Mouse (Mus musculus): Measurements from ENCODE around the gene Siglece. TPM values are rescaled to one million over a fixed set of nuclear protein-coding genes. Genes with fewer than 3 reads are reported as not detected.

The Siglece gene
- polyA plus RNA-seq, 1 experiment = 3.8 TPM

- Histone ChIP-seq H3K36me3 (ENCODE audit: control insufficient read depth, insufficient read depth, low read length) (no peaks in the 10 kb centered on the region), H3K4me1 (ENCODE audit: control insufficient read depth, insufficient read depth, low read length) (no peaks in the 10 kb centered on the region), H3K27ac (ENCODE audit: insufficient read depth, low read depth, low read length) (no peak within 1 kb of the TSS), H3K27me3 (replicated peaks; ENCODE audit: control insufficient read depth, insufficient read depth, low read length) (no peaks in the 10 kb centered on the region), H3K4me3 (ENCODE audit: insufficient read depth, low read depth, low read length) (no peak within 1 kb of the TSS)
- TF ChIP-seq POLR2A (IDR thresholded peaks at IDR 0.05; ENCODE audit: low read depth, low read length) (no peak), CTCF (conservative IDR thresholded peaks at IDR 0.05; ENCODE audit: insufficient read depth, insufficient read length, low read depth, low read length) (no peak)
- DNase-seq = no peak
- 43% methylated on average over 6 of the region's 6 CpGs for WGBS
Measured at GRCm38 (mm10) chr7:43634500-43634899, 25.5 kb downstream of the Siglece start, which contains the start of gene Ceacam18. Gene Ceacam18 (plus strand): TSS chr7:43634707.

- H3K27ac ChIP-seq (ENCODE audit: insufficient read depth, low read depth, low read length) = no peak overlapping the region
- no peak for DNase-seq
- no peak overlapping the region for H3K4me3 ChIP-seq (ENCODE audit: insufficient read depth, low read depth, low read length)
- no peaks in the 10 kb centered on the region for H3K4me1 ChIP-seq (ENCODE audit: control insufficient read depth, insufficient read depth, low read length)
- TF ChIP-seq POLR2A (IDR thresholded peaks at IDR 0.05; ENCODE audit: low read depth, low read length) (no peak), CTCF (conservative IDR thresholded peaks at IDR 0.05; ENCODE audit: insufficient read depth, insufficient read length, low read depth, low read length) (no peak)
- no peaks in the 10 kb centered on the region for H3K27me3 ChIP-seq (replicated peaks; ENCODE audit: control insufficient read depth, insufficient read depth, low read length)
- WGBS = 36% methylated on average over 4 of the region's 4 CpGs
- H3K36me3 ChIP-seq (ENCODE audit: control insufficient read depth, insufficient read depth, low read length) = no peaks in the 10 kb centered on the region
Measured at GRCm38 (mm10) chr7:43633940-43634339, 26.0 kb downstream of the Siglece start.

- no peak overlapping the region for H3K4me3 ChIP-seq (ENCODE audit: insufficient read depth, low read depth, low read length)
- DNase-seq = no peak
- no peaks in the 10 kb centered on the region for H3K36me3 ChIP-seq (ENCODE audit: control insufficient read depth, insufficient read depth, low read length)
- TF ChIP-seq POLR2A (IDR thresholded peaks at IDR 0.05; ENCODE audit: low read depth, low read length) = no peak
- no peak for TF ChIP-seq CTCF (conservative IDR thresholded peaks at IDR 0.05; ENCODE audit: insufficient read depth, insufficient read length, low read depth, low read length)
- no peak overlapping the region for H3K27ac ChIP-seq (ENCODE audit: insufficient read depth, low read depth, low read length)
- H3K27me3 ChIP-seq (replicated peaks; ENCODE audit: control insufficient read depth, insufficient read depth, low read length) = no peaks in the 10 kb centered on the region
- WGBS = 64% methylated on average over 8 of the region's 8 CpGs
- no peaks in the 10 kb centered on the region for H3K4me1 ChIP-seq (ENCODE audit: control insufficient read depth, insufficient read depth, low read length)
Measured at GRCm38 (mm10) chr7:43625794-43626422, 34.1 kb downstream of the Siglece start.

GRCm38 (mm10) chr7:43625065-43625464 lies 34.9 kb downstream of the Siglece start:
- TF ChIP-seq CTCF (conservative IDR thresholded peaks at IDR 0.05; ENCODE audit: insufficient read depth, insufficient read length, low read depth, low read length) = no peak
- no peak for TF ChIP-seq POLR2A (IDR thresholded peaks at IDR 0.05; ENCODE audit: low read depth, low read length)
- H3K27me3 ChIP-seq (replicated peaks; ENCODE audit: control insufficient read depth, insufficient read depth, low read length) = no peaks in the 10 kb centered on the region
- WGBS = 72% methylated on average over 3 of the region's 3 CpGs
- no peaks in the 10 kb centered on the region for H3K4me1 ChIP-seq (ENCODE audit: control insufficient read depth, insufficient read depth, low read length)
- no peak for DNase-seq
- no peak overlapping the region for H3K27ac ChIP-seq (ENCODE audit: insufficient read depth, low read depth, low read length)
- H3K36me3 ChIP-seq (ENCODE audit: control insufficient read depth, insufficient read depth, low read length) = no peaks in the 10 kb centered on the region
- no peak overlapping the region for H3K4me3 ChIP-seq (ENCODE audit: insufficient read depth, low read depth, low read length)

GRCm38 (mm10) chr7:43623819-43624218 lies 36.1 kb downstream of the Siglece start:
- WGBS = 14% methylated on average over 10 of the region's 10 CpGs
- Histone ChIP-seq H3K27ac (ENCODE audit: insufficient read depth, low read depth, low read length) (no peak overlapping the region), H3K4me1 (ENCODE audit: control insufficient read depth, insufficient read depth, low read length) (no peaks in the 10 kb centered on the region), H3K27me3 (replicated peaks; ENCODE audit: control insufficient read depth, insufficient read depth, low read length) (no peaks in the 10 kb centered on the region), H3K4me3 (ENCODE audit: insufficient read depth, low read depth, low read length) (no peak overlapping the region), H3K36me3 (ENCODE audit: control insufficient read depth, insufficient read depth, low read length) (no peaks in the 10 kb centered on the region)
- no peak for DNase-seq
- no peak for TF ChIP-seq CTCF (conservative IDR thresholded peaks at IDR 0.05; ENCODE audit: insufficient read depth, insufficient read length, low read depth, low read length)
- no peak for TF ChIP-seq POLR2A (IDR thresholded peaks at IDR 0.05; ENCODE audit: low read depth, low read length)

GRCm38 (mm10) chr7:43622927-43623326 lies 37.0 kb downstream of the Siglece start:
- Histone ChIP-seq H3K27ac (ENCODE audit: insufficient read depth, low read depth, low read length) (no peak overlapping the region), H3K36me3 (ENCODE audit: control insufficient read depth, insufficient read depth, low read length) (no peaks in the 10 kb centered on the region), H3K27me3 (replicated peaks; ENCODE audit: control insufficient read depth, insufficient read depth, low read length) (no peaks in the 10 kb centered on the region), H3K4me1 (ENCODE audit: control insufficient read depth, insufficient read depth, low read length) (no peaks in the 10 kb centered on the region), H3K4me3 (ENCODE audit: insufficient read depth, low read depth, low read length) (no peak overlapping the region)
- WGBS = 73% methylated on average over 7 of the region's 7 CpGs
- no peak for DNase-seq
- TF ChIP-seq CTCF (conservative IDR thresholded peaks at IDR 0.05; ENCODE audit: insufficient read depth, insufficient read length, low read depth, low read length) (no peak), POLR2A (IDR thresholded peaks at IDR 0.05; ENCODE audit: low read depth, low read length) (no peak)

- no peaks in the 10 kb centered on the region for H3K27me3 ChIP-seq (replicated peaks; ENCODE audit: control insufficient read depth, insufficient read depth, low read length)
- DNase-seq = no peak
- 91% methylated on average over 14 of the region's 14 CpGs for WGBS
- TF ChIP-seq CTCF (conservative IDR thresholded peaks at IDR 0.05; ENCODE audit: insufficient read depth, insufficient read length, low read depth, low read length) (no peak), POLR2A (IDR thresholded peaks at IDR 0.05; ENCODE audit: low read depth, low read length) (no peak)
- no peaks in the 10 kb centered on the region for H3K4me1 ChIP-seq (ENCODE audit: control insufficient read depth, insufficient read depth, low read length)
- no peak overlapping the region for H3K4me3 ChIP-seq (ENCODE audit: insufficient read depth, low read depth, low read length)
- no peaks in the 10 kb centered on the region for H3K36me3 ChIP-seq (ENCODE audit: control insufficient read depth, insufficient read depth, low read length)
- H3K27ac ChIP-seq (ENCODE audit: insufficient read depth, low read depth, low read length) = no peak overlapping the region
Measured at GRCm38 (mm10) chr7:43613816-43614551, 46.0 kb downstream of the Siglece start.

Data from kidney, adult 2 months (tissue).